Mouse (Mus musculus) WW6 (cell line): ENCODE data around the gene Sec31a.

ENCODE experiments used
- DNase-seq: peaks from one replicate; pipeline ENCODE4 v3.0.0-alpha.2; 2013; ENCODE audit warnings: low read depth, low spot score

Gene Sec31a

DNA sequence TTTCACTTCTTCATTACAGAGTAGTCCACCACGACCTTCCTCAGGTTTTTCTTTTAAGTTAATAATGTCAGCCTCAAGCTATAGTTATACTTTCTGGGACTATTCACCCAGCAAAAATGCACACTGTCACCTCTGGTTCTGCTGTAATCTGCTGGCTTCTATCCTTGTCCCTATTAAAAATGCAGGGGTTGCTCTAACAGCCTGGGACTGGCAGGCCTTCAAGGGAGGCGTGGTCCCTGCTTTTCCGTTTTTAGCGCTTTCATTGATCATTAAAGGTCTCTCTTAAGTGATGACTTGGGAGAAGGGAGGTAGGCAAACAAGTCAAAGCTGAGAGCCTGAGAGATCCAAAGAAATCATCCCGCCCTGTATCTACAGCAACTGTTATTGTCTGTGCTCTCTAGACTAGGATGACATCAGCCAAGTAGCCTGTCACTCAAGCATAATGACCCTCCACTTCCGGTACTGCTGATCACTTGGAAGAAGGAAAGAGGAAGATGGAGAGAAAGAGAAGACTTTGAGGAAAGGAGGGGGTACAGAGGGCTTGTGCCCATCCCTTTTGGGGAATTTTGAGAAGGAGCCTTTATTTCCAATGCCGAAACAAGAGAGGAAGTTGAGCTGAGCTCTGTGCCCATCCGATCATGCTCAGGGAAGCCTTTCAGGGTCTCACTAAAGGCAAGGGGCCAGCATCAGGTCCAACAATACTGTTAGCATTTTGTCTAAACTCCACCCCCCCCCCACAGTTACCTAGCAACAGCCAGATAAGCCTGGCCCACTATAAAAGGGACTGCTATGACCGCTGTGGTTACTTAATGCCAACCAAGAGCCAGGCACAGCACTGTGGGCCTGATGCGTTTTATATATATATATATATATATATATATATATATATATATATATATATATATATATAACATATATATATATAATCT lies 66.5 kb downstream of the Sec31a start:
- DNase-seq, result no peak

DNA sequence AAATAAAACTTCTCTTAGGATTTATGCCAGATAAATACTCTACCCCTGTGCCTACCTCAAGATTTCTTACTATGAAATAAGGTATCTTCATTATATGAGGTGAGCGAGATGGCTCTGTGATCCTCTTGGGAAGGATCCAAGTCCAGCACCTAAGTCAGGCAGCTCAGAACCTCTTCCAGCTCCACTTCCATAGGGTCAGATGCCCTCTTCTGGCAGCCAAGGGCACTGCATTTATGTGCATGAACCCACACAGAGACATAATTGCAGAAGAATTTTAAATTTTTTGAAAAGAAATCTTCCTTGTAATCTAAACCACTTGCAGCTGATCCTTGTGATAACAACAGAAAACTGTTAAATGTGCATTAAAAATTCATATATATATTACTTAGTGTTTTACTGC lies 70.9 kb downstream of the Sec31a start:
- DNase-seq, result no peak

DNA sequence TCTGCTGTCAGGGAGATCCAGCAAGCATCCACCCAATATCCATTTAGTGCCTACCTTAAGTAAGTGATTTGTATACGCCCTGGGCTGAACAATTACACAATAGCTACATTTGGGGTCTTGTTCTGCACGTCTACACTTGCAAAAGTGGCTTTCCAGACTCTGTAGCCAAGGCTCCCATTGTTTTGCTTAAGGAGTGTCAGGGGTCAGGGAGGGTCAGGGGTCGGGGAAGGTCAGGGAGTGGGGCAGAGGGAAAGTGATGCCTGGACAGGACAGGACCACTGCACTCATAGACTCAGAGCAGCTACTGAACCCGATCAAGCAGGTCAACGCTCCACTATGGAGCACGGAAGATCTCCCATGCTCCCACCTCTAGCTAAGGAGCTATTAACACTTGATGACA lies 72.9 kb downstream of the Sec31a start:
- no peak for DNase-seq

DNA sequence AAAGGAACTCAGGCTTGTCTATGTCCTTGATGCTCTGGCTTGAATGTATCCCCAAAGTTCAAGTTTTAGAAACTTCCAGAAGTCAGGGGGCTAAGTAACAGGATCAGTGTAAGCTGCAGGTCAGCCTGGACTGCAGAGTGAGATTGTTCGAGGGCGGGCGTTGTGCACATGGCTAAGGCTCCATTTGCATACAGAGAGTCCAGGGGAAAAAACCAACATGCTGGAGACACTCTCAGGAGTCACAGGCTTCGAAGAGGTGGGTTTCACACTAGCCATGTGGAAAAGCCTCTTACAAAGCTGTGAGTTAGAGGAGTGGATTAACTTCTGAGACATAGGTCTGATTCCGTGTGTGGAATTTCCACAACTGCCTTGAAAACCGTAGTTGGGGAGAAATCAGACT lies 73.6 kb downstream of the Sec31a start:
- DNase-seq, result no peak

DNA sequence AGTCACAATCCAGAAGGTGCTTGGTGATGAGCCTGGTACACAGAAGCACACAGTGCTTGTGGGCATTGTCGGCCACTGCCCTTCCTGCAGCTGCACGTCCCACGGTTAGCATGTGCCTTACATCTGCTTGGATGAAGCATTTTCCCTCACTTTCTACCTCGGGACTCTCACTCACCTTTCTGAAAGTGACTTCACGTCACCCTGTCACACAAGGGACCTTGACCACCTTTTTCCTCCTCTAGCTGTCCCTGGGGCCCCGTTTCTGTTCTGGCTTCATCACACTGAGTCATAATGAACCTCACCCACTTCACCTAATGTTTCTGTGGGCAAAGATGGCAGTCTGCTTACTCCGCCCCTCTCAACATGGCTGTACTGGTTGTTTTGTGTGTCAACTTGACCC lies 75.0 kb downstream of the Sec31a start:
- no peak for DNase-seq

DNA sequence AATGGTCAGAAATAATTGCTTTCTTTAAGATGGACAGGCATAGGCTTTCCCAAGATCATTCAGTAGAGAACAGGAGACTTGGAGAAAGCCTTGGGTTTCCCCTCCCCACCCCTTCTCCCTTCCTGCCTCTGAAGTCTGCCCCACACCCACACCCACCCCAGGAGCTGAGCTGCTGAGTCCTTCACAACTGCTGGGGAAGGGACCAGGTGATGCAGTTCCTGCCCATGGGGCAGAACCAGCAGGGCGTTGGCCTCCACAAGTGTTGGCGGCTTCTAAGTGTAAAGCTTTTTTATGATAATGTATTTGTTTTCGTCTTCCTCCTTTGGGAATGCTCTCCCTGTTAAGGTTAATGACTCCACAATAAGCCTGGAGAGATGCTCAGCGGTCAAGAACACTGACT lies 78.2 kb downstream of the Sec31a start:
- DNase-seq, result no peak

DNA sequence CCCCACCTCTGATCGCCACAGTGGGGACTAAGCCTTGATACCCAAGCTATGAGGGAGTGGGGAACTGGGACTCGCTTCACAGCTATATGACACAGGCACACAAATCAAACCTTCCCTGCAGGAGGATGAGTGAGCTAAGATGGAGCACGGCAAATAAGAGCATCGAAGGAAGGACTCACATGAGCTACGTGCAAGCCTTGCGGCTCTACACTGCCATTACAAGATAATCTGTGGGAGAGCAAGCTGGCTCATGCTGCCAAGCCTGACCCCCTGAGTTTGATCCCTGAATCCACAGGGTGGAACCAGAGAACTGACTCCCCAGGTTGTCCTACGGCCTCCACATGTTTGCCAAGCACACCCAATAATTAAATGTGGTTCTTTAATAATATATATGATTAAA lies 79.2 kb downstream of the Sec31a start:
- no peak for DNase-seq

DNA sequence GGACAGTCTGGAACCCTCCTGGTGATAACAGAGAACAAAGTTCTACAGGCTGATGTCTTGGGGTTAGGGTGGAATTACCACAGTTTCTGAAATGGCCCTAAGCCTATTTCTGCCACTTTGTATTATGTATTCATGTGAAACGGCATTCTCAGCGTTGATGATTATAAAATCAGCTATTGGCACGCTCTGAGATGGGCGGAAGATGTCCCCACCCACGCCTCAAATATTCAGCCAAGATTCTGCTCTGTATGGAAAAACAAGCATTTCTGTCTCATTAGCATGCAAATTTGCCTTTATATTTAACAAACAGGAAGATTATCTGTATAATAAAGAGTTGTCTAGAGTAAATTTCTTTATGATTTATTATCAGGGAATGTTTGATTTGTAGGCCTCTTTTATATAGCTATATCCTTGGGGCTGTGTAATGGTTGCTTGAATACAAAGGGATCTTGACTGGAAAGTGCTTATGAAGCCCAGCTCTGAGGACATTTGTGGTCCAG lies 80.4 kb downstream of the Sec31a start:
- DNase-seq, result no peak

DNA sequence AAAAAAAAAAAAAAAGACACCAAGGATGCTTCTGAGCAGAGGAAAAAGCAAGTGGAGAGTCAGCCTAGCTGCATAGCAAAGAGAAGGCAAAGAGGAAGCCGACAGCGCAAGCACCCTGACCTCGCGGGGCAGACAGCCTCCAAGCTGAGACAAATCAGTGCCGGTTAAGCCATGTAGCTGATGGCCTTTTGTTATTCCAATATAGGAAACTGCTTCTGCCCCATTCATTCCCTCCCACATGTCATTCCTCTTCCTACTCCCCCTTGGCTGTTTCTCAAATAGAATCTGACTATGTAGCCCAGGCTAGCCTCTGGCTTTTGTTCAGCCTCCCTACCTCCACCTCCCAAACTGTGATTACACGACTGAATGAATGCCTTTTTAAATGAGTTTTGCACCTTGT lies 81.3 kb downstream of the Sec31a start:
- DNase-seq, result no peak

DNA sequence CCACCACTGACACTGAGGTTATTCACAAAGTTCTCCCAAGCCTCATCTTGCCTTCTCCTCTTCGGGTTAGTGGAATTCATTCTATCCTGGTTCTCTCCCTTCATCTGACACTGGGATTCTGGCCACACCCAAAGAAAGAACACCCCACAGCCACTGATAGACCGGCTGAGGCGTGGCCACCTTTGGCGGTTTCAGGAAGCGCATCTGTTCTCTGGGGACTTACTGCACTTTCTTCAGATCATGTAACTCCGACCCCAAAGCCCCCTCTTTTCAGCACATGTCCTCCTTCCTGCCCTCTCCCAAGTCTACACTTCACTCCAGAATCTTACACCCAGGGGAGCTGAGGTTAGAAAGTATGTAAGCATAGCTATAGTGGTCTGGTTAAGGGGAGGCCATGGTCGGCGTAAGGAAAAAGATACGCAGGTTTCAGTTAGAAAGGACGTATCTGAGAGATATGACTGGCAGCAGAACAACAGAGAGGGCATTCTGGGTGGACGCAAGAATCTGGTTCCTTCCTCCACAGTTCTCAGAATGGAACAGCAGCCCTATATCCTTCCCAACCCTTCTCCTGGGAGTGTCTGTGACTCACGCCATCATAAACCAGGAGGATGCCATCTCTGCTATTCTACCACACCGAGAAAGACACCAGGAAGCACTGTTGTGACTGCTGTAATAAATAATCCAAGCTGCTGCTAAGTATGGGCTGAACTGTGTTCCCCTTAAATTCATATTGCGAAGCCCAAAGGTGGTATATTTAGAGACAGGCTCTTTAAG lies 82.2 kb downstream of the Sec31a start:
- no peak for DNase-seq

DNA sequence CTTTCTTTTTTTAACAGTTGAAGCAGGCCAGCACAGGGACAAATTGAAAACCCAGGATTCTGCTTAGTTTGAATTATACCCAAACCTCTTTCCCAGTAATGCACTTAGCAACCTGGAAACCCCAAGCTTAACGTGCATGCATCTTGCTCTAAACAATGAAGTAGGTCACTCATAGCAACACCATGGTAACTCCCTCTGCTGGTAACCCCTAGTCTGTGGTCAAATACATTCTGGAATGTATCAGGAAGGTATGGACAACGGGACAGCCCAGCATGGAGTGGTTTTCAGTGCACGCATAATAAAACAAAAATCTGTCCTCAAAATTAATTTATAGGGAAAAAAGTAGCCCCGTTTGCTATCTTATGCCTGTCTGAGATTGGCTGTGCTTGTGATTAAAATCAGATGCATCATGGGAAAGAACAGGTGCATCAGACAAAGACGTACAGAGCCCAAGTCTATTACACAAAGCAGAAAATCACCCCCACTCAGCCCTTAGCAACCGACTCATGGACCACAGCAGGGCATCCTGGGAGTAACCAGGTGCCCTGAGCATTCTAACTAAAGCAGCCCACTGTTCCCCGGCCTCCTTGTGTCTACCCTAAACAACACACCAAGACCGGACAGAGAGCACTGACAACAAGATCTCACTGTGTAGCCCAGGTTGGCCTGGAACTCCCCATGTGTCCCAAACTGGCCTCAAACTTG lies 83.6 kb downstream of the Sec31a start:
- DNase-seq, result no peak

DNA sequence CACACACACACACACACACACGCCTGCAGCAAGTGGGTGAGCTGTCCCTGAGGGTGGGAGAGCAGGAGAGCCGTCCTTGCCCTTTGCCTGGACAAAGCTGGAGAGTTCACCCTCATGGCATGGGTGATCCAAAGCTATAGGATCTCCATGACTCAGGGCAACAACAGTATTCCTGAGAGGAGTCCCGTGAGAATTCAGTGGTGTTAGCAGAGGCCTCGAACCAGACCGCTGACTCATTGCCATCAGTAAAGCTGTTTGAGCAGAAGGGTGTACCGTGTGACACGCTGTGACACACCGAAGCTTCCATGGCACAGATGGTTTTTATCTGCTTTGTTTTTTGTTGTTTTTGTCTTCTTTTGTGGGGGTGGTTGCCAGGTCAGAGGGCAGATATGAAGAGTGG lies 84.4 kb downstream of the Sec31a start:
- no peak for DNase-seq

DNA sequence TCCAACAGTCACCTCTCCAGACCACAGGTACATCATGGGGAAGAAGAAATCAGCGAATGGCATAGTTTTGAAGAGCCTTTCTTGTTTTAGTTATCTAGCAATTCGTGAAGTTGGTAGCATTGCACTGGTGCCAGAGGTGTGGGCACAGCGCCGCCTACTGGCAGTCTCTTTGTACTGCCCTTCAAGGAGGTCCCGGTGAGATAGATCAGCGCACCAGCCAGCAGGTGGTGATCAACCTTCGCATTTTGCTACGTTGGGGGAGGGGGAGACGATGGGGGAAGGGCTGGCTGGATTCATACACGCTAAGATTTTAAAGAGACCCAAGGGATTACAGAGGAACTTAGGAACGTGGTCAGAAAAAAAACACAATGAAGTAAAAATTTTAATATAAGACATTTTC lies 94.0 kb downstream of the Sec31a start:
- no peak for DNase-seq

DNA sequence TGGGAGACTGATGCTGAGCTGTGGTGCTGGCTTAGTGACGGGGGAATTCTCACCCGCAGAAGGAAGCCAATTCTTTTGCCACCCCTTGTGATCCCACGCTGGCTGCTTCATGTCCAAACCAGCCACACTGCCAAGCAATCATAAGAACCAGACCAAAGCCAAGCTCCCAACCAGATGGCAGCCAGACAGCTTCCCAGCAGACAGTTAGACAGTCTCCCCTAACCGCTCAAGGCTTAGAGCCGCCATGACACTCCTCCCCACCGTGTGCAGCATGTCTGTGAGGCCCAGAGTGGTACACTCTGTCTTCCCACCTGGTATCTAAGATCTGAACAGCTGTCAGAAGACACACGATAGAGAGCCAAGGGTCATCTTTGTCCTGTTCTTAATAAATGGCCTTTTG lies 98.2 kb downstream of the Sec31a start:
- no peak for DNase-seq

DNA sequence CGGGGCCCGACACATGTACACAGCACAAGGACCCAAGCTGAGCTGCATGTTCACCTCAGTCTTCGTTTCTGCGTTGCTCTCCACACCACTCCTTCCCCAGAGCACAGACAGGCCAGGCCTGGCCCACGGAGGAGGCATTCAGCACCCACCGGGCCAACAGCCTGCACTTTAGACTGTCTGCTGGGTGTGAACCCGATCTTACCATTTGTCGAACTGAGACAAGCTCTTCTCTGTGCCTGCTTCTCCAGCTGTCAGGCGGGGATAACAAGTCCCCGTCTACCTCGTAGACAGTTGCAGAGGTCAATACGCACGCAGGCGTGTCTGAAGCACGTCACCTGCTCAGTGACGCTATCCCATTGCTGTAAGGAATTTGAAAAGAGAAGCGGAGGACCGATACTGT lies 99.0 kb downstream of the Sec31a start:
- DNase-seq, result no peak

DNA sequence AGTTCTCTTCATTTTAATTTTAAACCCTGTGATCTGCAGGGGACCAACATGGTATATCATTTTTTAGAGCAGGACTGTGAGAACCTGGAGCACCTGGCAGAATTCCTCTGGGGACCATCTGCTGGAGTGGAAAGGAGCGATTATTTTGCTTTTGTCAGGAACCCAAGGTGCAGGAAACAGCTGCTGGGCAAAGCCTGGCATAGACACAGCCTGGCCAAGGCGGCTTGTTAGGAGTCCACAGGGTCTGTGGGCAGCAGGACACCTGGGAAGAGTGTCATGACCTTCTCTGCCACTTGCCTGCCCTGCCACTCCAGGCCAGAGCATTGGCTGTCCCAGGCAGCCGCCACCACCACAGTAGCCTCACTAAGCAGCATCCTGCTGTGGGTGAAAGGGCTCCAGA lies 100.4 kb downstream of the Sec31a start:
- DNase-seq, result no peak

DNA sequence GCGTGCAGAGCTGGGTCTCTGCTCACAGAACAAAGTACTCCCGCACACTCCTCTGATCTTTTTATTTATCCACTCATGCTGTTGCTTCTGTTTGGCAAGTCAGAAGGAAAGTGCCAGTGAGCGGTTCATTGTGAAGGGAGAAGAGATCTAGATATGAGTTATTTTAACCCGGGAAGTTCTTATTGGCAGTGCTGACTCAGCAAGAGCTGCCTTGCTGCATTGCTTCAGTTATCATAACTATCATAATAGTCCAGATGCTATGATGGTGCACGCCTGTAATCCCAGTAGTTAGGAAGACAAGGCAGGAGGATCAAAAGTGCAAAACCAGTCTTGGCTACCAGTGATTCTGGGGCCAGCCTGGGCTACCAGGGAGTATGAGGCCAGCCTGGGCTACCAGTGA lies 103.6 kb downstream of the Sec31a start:
- no peak for DNase-seq
